Mouse (Mus musculus) embryo, embryonic 10.5 days (tissue): ENCODE measurements around the gene Clns1a.

Experiments
- DNase-seq: peaks from one replicate; pipeline ENCODE4 v3.0.0-alpha.2; 2015; ENCODE audit warnings: low spot score

The Clns1a gene

GRCm38 (mm10) chr7:97766406-97767166 lies 70.2 kb downstream of the Clns1a start:
- DNase-seq, result no peak

- no peak for DNase-seq
Measured at GRCm38 (mm10) chr7:97767841-97768240, 71.4 kb downstream of the Clns1a start.

GRCm38 (mm10) chr7:97769020-97769419 lies 72.6 kb downstream of the Clns1a start:
- DNase-seq, result no peak
